Mouse (Mus musculus): ENCODE results near the gene Tmem43.
"Not testable (repeated sequence)": the region's sequence is repeated elsewhere in the genome, so short reads cannot be mapped to it uniquely, and the experiment has no call there.

Gene Tmem43

DNA sequence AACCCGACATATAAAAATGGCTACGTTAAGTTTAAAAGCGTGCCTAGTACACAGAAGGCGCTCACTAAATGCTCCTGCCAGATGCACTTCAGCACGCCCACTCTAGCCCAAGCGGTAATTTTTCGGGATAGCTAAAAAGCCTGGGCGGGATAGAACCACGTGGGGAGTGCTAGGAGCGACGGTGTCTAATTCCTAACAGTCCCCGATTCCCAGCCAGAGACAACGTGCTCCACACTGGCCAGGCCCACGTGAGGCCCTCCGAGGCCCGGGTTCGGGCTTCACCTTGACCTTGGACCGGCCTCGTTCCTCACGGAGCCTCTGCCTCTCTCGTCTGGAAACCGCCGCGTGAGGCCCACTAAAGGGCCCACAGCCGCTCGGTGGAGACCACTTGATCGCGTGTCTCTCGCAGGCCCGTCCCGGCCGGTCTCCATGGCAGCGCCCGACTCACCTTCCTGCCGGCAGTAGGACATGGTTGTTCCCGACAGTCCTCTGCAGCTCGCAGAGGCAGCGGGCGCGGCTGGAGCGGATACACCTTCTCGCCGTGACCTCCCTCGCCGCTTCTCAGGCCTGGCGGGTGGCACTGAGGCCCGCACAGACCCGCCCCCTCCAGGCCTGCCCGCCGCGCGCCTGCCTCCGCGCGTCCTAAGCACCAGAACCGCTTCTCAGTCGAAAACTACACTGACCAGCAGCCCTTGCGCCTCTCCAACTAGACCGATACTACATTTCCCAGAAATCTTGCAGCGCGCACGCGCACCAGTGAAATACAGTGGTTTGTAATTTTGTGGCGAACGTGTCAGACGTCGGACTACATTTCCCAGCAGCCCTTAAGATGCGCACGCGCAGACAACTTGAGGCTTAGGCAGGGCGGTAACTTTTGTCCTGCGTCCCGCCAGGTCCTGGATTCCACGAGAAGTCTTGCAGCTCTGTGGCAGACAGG is at the start of gene Tmem43, which contains the start of gene Chchd4:
Gene Tmem43 (plus strand): TSS at position 836 of the 937 bp plus-strand sequence.
Gene Chchd4 (minus strand): TSS at position 679 of the 937 bp plus-strand sequence.
- DNase-seq (ENCODE audit: low spot score in 2 of 2): peak; percentile 94 to 96

- DNase-seq (ENCODE audit: low spot score in 2 of 2): no peak
These were observed 49.4 kb upstream of the Tmem43 start for GRCm38 (mm10) chr6:91424151-91424550.

GRCm38 (mm10) chr6:91440474-91441144 is 32.9 kb upstream of the Tmem43 start:
- DNase-seq (ENCODE audit: low spot score in 2 of 2): peak; percentile 97 to 99

DNA sequence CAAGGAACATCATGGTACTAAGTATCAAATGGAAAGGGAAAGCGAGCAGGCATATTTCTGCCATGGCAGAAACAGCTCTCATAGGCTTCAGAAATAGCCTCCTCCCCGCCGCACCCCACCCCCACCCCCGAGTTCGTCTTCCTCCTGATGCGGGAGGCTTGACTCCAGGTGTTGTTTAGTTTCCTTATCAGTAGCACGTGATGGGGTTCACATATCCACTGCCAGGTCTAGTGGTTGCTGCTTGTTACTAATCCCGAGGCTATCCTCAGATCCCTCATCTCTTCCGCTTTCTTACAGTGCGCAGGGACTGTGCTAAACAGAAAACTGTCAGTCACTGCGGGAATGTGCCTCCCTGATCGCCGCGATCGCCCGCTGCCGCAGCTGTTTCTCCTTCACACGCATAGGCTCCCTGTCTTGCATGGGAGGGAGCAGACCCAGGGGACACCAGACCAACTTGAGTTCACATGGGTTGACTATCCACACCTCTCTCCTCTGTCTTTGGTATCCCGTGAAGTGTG is 32.3 kb upstream of the Tmem43 start:
- no peak for DNase-seq (ENCODE audit: low spot score in 2 of 2)

DNA sequence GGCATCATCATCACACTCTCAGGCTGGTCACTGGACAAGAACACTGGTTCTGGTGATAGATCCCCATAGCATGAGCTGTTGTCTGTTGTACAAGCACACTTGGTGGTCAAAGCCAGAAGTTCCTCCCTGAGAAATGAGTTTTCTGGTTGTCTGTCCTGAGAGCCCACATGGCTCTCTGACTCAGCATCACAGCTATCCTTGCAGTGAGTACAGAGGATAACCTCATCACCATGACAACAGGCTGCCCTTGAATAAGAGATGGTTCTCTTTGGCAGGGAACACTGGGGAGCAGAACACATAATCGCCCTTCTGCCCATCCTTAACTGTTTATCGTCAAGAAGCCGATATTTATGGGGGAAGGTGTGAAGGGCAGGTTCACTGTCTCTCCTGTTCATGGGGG is 28.2 kb upstream of the Tmem43 start:
- no peak for DNase-seq (ENCODE audit: low spot score in 2 of 2)

DNA sequence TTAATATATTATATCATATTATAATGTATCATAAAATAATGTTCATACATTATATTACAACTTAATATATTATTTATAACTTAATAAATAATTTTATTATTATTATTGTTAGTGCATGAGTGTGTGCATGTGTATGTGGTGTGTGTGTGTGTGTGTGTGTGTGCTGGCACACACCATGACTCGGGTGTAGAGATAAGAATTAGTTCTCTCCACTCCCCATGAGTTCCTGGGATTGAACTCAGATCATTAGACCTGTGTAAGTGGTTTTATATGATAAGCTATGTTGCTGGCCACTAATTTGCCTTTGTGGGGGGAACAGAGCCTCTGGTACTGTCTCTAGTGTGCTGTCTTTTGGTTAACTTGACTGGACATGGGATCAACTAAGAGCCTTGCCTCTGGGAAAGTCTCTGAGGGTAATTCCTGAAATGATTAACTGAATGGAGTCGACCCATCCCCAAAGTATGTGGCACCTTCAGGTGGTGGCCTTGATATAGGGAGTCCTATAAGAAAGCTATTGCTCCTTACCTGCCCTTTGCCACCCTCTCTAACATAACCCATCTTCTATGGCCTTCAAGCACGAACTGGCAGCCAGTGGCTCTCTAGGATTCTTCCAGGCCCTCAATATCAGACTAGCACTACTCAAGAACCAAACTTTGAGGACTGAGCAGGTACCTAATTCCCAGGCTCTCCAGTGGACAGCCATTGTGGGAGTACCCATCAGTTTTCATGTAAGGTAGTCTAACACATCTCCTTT is 23.9 kb upstream of the Tmem43 start:
- DNase-seq (ENCODE audit: low spot score in 2 of 2): no peak

GRCm38 (mm10) chr6:91452056-91452455 is 21.4 kb upstream of the Tmem43 start:
- DNase-seq (ENCODE audit: low spot score in 2 of 2): no peak

DNA sequence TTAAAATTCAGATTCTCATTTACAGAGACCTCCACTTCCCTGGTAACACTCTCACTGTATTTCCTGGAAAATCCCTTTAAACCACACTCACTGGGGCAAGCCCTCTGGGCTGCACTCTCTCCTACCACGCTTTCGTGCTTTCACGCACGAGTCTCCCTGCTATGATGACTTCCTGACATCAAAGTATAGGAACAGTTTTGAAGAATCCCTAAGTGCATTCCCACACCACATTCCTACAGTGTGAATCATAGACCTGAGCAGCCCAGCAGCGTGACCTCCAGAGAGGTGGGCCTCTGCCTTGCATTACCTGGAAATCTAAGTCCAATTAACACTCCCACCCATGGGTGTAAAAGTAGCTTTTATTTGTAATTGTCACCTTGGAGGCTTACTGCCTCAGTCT is 19.0 kb upstream of the Tmem43 start:
- DNase-seq (ENCODE audit: low spot score in 2 of 2): no peak

GRCm38 (mm10) chr6:91459471-91459870 is 14.0 kb upstream of the Tmem43 start:
- DNase-seq (ENCODE audit: low spot score in 2 of 2): no peak

DNA sequence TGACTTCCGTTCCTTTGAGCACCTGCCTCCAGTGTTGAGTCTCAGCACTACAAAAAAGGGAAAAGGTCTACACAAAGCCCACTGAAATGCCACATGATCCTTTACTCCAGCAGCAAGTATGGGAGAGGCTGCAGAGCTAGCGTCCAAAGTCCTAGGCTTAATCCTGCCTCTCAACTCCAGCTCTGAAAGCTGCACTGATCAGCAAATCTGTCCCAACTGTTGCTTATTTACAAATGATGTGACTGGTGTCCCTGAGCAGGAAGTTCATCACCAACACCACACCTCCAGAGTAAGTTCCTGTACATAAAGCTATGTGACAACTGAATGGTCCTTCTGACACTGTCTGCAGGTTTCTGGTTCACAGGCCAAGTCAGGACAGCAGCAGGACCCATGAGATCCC is 7.7 kb upstream of the Tmem43 start:
- no peak for DNase-seq (ENCODE audit: low spot score in 2 of 2)

- no peak for DNase-seq (ENCODE audit: low spot score in 2 of 2)
These were observed 6.4 kb upstream of the Tmem43 start for GRCm38 (mm10) chr6:91467106-91467505.

DNA sequence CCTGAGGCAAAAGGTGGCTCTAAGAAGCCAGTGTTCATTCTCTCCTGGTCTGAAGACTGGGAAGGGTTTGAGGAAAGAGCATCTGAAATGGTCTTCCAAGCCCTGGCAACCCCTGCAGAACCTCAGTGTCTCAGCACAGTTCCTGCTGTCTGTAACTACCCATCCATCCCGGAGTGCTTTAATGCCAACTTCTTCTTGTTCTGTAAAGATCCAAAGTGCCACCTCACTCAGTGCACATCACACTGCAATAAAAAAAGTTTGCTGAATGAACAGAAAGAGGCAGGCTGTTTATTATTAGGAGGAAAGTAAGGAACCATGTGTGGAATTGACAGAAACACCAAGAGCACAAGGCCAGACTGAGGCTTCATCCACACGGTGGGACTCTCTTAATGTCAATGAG is 2.8 kb upstream of the Tmem43 start:
- DNase-seq (ENCODE audit: low spot score in 2 of 2): no peak

DNA sequence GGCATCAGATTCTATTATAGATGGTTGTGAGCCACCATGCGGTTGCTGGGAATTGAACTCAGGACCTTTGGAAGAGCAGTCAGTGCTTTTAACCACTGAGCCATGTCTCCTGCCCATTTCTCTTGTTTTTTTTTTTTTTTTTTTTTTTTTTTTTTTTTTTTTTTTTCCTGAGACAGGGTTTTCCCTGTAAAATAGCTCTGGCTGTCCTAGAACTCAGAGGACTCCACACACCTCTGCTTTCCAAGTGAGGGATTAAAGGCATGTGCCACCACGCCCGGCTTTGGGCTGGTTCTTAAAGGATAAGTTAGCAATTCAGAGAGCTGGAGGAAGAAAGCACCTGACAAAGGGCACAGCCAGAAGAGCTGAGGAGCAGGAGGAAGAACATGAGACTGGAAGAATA is 2.1 kb upstream of the Tmem43 start:
- not testable (repeated sequence) for DNase-seq (ENCODE audit: low spot score in 2 of 2)

DNA sequence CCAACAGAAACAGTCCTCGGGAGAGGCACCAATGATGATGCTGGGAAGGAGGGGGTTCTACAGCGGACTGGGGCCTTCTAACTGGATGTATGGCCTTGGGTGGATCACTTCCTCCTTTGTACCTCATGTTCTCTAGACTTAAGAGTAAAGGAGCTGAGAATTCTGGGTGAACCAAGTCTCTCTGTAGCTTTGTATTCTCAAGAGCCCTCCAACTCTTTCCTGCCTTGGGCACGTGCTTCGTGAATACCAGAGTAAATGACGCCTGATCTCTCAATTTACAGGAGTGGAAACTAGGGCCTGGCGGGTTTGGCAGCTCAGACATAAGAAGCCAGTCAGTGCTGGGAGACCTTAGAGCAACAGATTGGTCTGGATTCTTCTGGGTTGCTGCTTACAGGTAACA is 1.2 kb upstream of the Tmem43 start:
- DNase-seq (ENCODE audit: low spot score in 2 of 2): no peak

DNA sequence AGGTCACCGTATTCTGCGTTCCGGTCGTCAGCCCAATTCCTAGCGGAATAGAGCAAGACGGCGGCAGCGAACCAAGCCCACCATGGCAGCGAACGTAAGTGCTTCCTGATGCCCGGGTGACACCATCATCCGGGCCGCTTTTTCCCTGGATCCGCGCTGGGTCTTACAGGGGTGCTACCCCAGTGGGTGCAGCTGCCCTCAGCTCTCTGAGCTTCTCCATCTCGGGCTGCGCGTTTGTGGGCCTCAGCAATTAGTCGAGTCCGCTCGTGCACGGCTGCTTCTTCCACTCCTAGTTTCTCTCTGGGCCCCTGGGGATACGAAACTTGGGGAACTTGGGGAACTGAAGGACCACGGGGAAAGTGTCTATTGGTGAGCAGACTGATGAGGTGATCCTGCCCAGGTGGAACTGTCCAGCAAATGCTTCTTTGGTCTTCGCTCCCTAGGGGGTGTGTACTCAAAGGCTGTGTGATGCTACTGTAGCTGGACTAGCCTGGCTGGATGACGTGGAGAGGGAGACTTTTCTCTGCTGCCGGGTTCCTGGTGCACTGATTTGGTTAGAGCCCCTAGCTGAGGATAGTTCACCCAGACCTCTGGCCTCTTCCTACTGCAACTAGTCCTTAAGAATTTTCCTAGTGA is 420 bp downstream of the Tmem43 start:
- no peak for DNase-seq (ENCODE audit: low spot score in 2 of 2)

DNA sequence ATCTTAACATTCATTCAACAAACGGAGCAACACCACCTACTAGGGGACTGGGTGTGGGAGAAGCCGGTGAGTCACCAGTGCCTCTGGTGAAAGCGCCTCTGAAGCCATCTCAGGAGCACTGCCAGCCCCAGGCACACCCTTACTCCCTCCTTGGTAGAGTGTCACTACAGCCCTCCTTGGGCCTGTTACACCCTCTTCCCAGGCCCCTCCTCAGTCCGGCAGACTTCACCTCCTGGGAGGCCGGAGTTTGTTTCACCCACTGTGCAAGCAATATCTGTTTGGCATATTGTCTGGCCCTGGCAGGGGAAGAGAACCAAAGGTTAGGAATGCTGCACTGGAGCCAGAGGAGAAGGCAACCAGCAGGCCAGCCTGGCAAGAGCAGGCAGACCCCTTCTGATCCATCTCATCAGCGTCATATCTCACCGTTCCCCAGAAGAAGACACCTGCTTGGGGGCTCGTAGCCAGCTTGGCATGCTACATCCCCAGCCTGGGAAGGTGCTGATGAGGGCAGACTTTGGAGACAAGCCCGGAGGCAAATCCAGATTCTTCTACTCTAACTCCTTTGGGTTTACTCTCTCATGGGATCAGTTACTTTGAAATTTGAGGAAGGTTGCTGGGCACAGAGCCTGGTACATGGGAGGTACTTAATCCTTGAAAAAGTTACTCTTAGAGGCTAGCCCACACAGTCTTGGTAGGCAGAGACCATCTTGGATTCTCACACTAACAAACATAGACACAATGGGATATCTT is 1.1 kb downstream of the Tmem43 start:
- no peak for DNase-seq (ENCODE audit: low spot score in 2 of 2)

- no peak for DNase-seq (ENCODE audit: low spot score in 2 of 2)
These were observed 3.0 kb downstream of the Tmem43 start for GRCm38 (mm10) chr6:91476541-91476940.

DNA sequence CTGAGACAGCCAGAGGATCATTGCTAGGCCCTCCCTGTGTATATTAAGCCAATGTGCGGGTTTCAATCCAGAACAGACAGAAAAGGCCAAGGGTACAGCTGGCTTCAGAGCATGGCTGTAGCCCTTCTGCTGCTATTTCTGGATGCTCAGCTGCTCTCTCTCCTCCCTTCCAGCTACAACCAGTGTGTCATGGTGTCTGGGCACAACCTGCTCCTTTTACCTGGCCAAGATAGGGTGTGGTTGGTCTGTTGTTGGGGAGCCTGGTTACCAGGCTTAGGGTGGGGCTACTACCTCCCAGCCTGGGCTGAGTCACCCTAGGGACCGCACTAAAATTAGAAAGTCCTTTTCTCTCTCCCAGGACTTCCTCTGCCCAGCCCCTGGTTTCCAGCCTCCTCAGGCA is 9.9 kb downstream of the Tmem43 start:
- no peak for DNase-seq (ENCODE audit: low spot score in 2 of 2)

DNA sequence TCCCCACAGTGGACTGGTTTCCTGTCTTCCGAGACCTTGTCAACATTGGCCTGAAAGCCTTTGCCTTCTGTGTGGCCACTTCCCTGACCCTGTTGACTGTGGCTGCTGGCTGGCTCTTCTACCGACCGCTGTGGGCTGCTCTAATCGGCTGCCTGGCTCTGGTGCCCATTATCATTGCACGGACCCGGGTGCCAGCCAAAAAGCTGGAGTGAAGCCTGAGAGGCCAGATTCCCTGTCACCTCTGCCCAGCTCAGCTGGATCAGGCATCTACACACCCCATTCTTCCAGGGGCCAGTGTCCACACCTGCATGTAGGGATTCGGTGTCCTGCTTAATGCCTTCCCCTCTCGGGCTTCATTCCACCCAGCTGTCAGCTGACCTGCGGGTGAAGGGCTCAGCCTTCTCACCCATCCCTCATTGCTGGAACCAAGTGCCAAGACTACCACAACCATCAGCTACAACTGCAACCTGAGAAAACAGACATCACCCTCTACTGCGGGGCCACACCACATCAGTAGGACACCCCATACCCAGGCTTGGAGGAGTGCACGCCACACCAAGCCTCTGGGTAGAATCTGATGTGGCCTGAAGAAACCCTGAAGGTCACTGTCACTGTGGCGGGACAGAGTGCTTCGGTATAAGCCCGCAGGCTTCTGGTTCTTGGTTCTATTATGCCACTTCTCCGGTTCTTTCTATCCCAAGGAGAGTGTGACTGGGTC is 13.4 kb downstream of the Tmem43 start:
- no peak for DNase-seq (ENCODE audit: low spot score in 2 of 2)
